Comparison of ENCODE assay signal across 9 mouse cellular contexts in the genomic region with DNA sequence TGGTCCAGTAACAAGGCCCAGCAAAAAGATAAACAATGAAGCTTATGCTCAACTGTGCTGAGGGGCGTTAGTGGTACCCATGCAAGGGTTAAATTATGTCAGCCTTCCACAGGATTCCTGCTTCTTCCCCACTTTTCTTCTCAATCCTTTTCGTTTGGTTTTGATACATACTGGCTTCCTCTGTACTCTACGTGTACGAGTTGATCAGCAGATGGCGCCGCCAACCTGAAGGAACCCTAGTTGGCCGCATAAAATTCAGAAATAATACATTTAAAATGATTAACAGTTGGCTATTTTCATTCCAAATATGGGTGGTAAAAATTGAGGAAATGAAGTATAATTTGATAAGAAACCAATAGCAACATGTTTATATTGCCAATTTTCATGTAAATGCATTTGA. TPM values are rescaled to one million over a fixed set of nuclear protein-coding genes. Genes with fewer than 3 reads are reported as not detected.
DNase-seq lines count a peak whose midpoint lies in the region; ATAC-seq and TF ChIP-seq lines count a peak whose summit lies in the region.
"Had no signal": no experiment of that assay in that cellular context is flagged by ENCODE, and none has a peak within 500 bp of the region (broad histone marks: within the 10 kb centered on the region; RNA-seq: fewer than 3 reads in every experiment).

No protein-coding gene starts in this region.

- 46% methylated on average over 7 of the region's 7 CpGs for WGBS in kidney, postnatal 0 days
- WGBS in limb, embryonic 10.5 days, result 69% methylated on average over 7 of the region's 7 CpGs

- TF ChIP-seq CTCF in kidney, postnatal 0 days (IDR thresholded peaks at IDR 0.05; ENCODE audit: low read depth), result peak; percentile 83

- H3K36me3 ChIP-seq in kidney, postnatal 0 days (ENCODE audit: insufficient read depth, low read length), result no peaks in the 10 kb centered on the region
- H3K36me3 ChIP-seq in limb, embryonic 10.5 days, result no peaks in the 10 kb centered on the region
- H3K36me3 ChIP-seq: embryonic facial prominence, embryonic 12.5 days; neural tube, embryonic 12.5 days had no signal

- H3K27ac ChIP-seq in kidney, postnatal 0 days, result no peak overlapping the region
- H3K27ac ChIP-seq in limb, embryonic 10.5 days, result no peak overlapping the region
- H3K27ac ChIP-seq: embryonic facial prominence, embryonic 12.5 days; neural tube, embryonic 12.5 days had no signal

- ATAC-seq in kidney, postnatal 0 days (replicated peaks; ENCODE audit: low FRiP score, low read depth), result no peak

- no peak overlapping the region for H3K4me3 ChIP-seq in kidney, postnatal 0 days (replicated peaks; ENCODE audit: low read depth, low read length)
- H3K4me3 ChIP-seq in limb, embryonic 10.5 days, result no peak overlapping the region
- H3K4me3 ChIP-seq: embryonic facial prominence, embryonic 12.5 days; neural tube, embryonic 12.5 days had no signal

- peak; percentile 77 for DNase-seq in kidney, postnatal 0 days (ENCODE audit: low spot score)
- no peak for DNase-seq in kidney, adult 11 months
- peak; percentile 74 for DNase-seq in 3T3-L1 (ENCODE audit: low read depth, low spot score)
- peak; percentile 18 for DNase-seq in A20 (ENCODE audit: low read depth, low spot score)
- DNase-seq in embryo, embryonic 11 days, result peak; percentile 74
- DNase-seq in limb, embryonic 10.5 days (ENCODE audit: low spot score), result peak; percentile 47
- DNase-seq in natural killer cell, adult 2 months (ENCODE audit: low spot score in 2 of 2), result no peak

- H3K27me3 ChIP-seq in kidney, postnatal 0 days (ENCODE audit: insufficient read depth, low read length), result no peaks in the 10 kb centered on the region
- no peaks in the 10 kb centered on the region for H3K27me3 ChIP-seq in limb, embryonic 10.5 days (ENCODE audit: low read depth, poor library complexity, severe bottlenecking)
- H3K27me3 ChIP-seq: embryonic facial prominence, embryonic 12.5 days; neural tube, embryonic 12.5 days had no signal

- H3K4me2 ChIP-seq in kidney, postnatal 0 days (ENCODE audit: low read length), result no peak overlapping the region
- H3K4me2 ChIP-seq: embryonic facial prominence, embryonic 12.5 days; neural tube, embryonic 12.5 days had no signal

- H3K4me1 ChIP-seq in kidney, postnatal 0 days (replicated peaks; ENCODE audit: insufficient read depth, low read length), result no peaks in the 10 kb centered on the region
- H3K4me1 ChIP-seq in limb, embryonic 10.5 days, result peaks cover 11% of the 10 kb centered on the region
- H3K4me1 ChIP-seq: embryonic facial prominence, embryonic 12.5 days; neural tube, embryonic 12.5 days had no signal

- no peaks in the 10 kb centered on the region for H3K9me3 ChIP-seq in kidney, postnatal 0 days (replicated peaks; ENCODE audit: low read length)
- H3K9me3 ChIP-seq in limb, embryonic 10.5 days (replicated peaks), result no peaks in the 10 kb centered on the region
- H3K9me3 ChIP-seq: embryonic facial prominence, embryonic 12.5 days; neural tube, embryonic 12.5 days had no signal

- no peak overlapping the region for H3K9ac ChIP-seq in kidney, postnatal 0 days (ENCODE audit: low read depth, low read length)
- H3K9ac ChIP-seq: embryonic facial prominence, embryonic 12.5 days; neural tube, embryonic 12.5 days had no signal

RNA-seq across cellular contexts. Expression of gene Musk, which starts 19.5 kb away (rescaled TPM):
- polyA plus RNA-seq in kidney, postnatal 0 days (2015; fragmentation: Nextera tagmentation; extraction: Ambion mirVana), result 0.32 and 0.62 TPM in 2 replicates
- 0.26 TPM in 1 of 2 replicates, not detected in the other for polyA plus RNA-seq in limb, embryonic 10.5 days (2016; fragmentation: Nextera tagmentation; extraction: Ambion mirVana)

RNA-seq across cellular contexts. Expression of gene Svep1, which starts 59.6 kb away (rescaled TPM):
- polyA plus RNA-seq in kidney, postnatal 0 days (2015; fragmentation: Nextera tagmentation; extraction: Ambion mirVana), result 2.4 and 2.5 TPM in 2 replicates
- 2.0 and 2.3 TPM in 2 replicates for polyA plus RNA-seq in limb, embryonic 10.5 days (2016; fragmentation: Nextera tagmentation; extraction: Ambion mirVana)

Comparison
In these comparisons a context has a peak if more than half of its experiments do, and no peak if none do; other contexts are left out.
1. DNase-seq: peak in kidney, postnatal 0 days (single experiment), 3T3-L1 (single experiment), A20 (single experiment), embryo, embryonic 11 days (single experiment) and limb, embryonic 10.5 days (single experiment); none in kidney, adult 11 months (single experiment) and natural killer cell, adult 2 months (0 of 2).